Mouse (Mus musculus): ENCODE data around the gene Mterf4.

The Mterf4 gene

DNA sequence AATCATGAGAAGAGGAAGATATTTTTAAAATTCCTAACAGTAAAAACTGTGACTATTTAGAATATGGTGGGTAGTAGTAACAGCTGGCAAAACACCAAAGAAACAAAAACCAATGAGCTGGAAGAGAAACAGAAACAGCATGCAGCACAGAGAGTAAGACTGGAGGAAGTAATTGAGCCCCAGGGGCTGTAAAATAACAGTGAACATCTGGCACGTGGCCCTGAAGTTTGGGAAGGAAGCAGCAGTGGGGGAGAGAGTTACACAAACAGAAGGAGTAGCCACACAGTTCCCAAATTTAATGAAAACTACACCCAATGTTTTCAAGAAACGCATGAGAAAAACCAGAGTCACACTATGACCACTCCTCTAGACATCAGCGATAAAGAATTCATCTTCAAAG is 38.5 kb downstream of the Mterf4 start:
- no peak for DNase-seq (ENCODE audit: low spot score)

DNA sequence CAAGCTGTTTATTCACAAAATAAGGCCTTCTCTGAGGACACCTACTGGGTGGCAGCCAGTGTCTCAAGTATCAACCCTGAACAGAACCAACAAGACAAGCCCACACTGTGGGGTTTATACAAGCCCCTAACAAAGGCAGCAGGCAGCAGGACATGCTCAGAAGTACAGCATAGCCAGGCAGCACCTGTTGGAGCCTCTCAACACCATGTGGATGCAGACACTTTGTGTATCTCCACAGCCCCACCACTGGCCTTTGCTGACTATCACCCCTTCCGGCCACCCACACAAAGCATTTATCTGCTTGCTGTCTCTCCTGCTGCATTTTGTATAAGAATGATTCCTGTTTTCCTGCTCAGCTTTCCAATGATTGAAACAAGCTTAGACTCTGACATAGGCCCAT is 48.2 kb downstream of the Mterf4 start:
- DNase-seq (ENCODE audit: low spot score) = no peak

DNA sequence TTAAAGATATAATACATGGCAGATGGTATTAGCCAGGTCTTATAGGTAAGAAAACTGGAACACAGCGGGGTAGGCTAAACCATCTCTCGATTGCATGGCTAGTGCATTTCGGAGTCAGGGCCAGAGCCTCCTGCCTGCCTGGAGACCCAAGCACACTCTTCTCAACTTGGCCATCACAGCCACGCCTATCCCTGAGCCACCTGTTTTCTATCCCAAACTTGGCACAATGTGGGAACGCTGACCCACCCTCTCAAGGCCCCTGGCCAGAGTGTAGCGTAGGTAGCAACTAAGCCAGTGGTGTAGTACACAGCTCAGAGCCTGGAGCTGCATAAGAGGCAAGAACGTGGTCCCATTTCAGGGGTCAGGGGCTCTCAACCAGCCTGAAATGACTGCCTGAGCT is 50.0 kb downstream of the Mterf4 start:
- no peak for DNase-seq (ENCODE audit: low spot score)

DNA sequence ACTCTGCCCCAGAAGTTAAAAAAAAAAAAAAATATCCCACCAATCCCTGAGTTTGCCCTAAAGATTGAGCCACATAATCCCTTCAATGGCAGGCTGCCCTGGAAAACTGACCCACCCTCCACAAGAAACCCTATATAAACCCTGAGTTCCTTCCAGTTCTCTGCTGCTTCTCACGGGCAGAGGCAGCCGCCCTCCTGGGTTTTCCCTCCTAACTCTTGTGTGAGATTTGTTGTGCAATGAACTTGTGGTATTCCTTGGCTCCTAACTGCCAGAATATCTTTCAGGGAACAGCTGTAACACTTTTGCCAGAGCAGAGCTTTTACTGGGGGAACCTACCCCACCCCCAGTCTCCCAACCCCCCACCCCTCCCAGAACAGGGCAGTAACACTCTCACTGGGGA is 53.1 kb downstream of the Mterf4 start:
- no peak for DNase-seq (ENCODE audit: low spot score)
